7 mouse cellular contexts compared by ENCODE assay signal in genomic region chr11:114812731-114813240, GRCm38 (mm10). TPM values are rescaled to one million over a fixed set of nuclear protein-coding genes. Genes with fewer than 3 reads are reported as not detected.
DNase-seq lines count a peak whose midpoint lies in the region; ATAC-seq and TF ChIP-seq lines count a peak whose summit lies in the region.

No protein-coding gene starts in this region.

- intact Hi-C loops in gastrocnemius, postnatal 36 days (cut with DNase I): loop anchor here (1.0 kb wide), 2 partner anchors 65 to 101 kb away; no protein-coding TSS in a partner anchor

- H3K36me3 ChIP-seq in kidney, adult 2 months (ENCODE audit: control insufficient read depth, insufficient read depth, low read length): no peaks in the 10 kb centered on the region
- H3K36me3 ChIP-seq in limb, embryonic 11.5 days (ENCODE audit: control insufficient read depth, insufficient read depth, low read length): no peaks in the 10 kb centered on the region

- no peak for TF ChIP-seq POLR2A in kidney, adult 2 months (IDR thresholded peaks at IDR 0.05; ENCODE audit: low read depth, low read length)

- no peaks in the 10 kb centered on the region for H3K9me3 ChIP-seq in limb, embryonic 11.5 days (ENCODE audit: control insufficient read depth, low read length)

- H3K9ac ChIP-seq in limb, embryonic 11.5 days (ENCODE audit: low read length): no peak overlapping the region

- peak; percentile 88 for DNase-seq in adrenal gland, adult 2 months
- peak; percentile 88 for DNase-seq in embryo, embryonic 10 days (ENCODE audit: low spot score)
- peak; percentile 87 for DNase-seq in gastrocnemius, postnatal 36 days
- DNase-seq in kidney, adult 2 months: peak; percentile 93
- peak; percentile 98 for DNase-seq in limb, embryonic 11.5 days (ENCODE audit: low spot score)
- DNase-seq in monocyte, adult 2 months (ENCODE audit: low read depth in 1 of 2, low spot score in 2 of 2): peak; percentile 71 to 84
- peak; percentile 75 to 92 for DNase-seq in spleen, postnatal 10 days (ENCODE audit: low spot score in 2 of 2)

- no peaks in the 10 kb centered on the region for H3K4me1 ChIP-seq in kidney, adult 2 months (ENCODE audit: control insufficient read depth, insufficient read depth, low read length)
- peaks cover 11% of the 10 kb centered on the region; the same call in 1 of the 2 replicates for H3K4me1 ChIP-seq in limb, embryonic 11.5 days (ENCODE audit: control insufficient read depth, insufficient read depth, low read length)

- H3K27ac ChIP-seq in kidney, adult 2 months (ENCODE audit: insufficient read depth, low read depth, low read length): no peak overlapping the region
- no peak overlapping the region for H3K27ac ChIP-seq in limb, embryonic 11.5 days (replicated peaks; ENCODE audit: low read depth, low read length)

- peak; percentile 27 for ATAC-seq in limb, embryonic 11.5 days (ENCODE audit: insufficient number of reproducible peaks, low FRiP score, low TSS enrichment, low read depth)

- no peak overlapping the region for H3K4me2 ChIP-seq in limb, embryonic 11.5 days (ENCODE audit: low read depth, severe bottlenecking)

- H3K27me3 ChIP-seq in kidney, adult 2 months (replicated peaks; ENCODE audit: control insufficient read depth, insufficient read depth, low read length): no peaks in the 10 kb centered on the region
- no peaks in the 10 kb centered on the region for H3K27me3 ChIP-seq in limb, embryonic 11.5 days (ENCODE audit: control insufficient read depth, insufficient read depth, low read length)

- WGBS in kidney, adult 2 months: 11% methylated on average over 6 of the region's 6 CpGs
- 15% methylated on average over 6 of the region's 6 CpGs for WGBS in limb, embryonic 11.5 days

- peak; percentile 89 for TF ChIP-seq CTCF in kidney, adult 2 months (conservative IDR thresholded peaks at IDR 0.05; ENCODE audit: insufficient read depth, insufficient read length, low read depth, low read length)

- no peak overlapping the region for H3K4me3 ChIP-seq in kidney, adult 2 months (ENCODE audit: insufficient read depth, low read depth, low read length)
- no peak overlapping the region for H3K4me3 ChIP-seq in limb, embryonic 11.5 days (ENCODE audit: low read depth, low read length)

RNA-seq across cellular contexts. Expression of gene Gpr142, which starts 14.1 kb away (rescaled TPM):
- total RNA-seq in adrenal gland, adult 2 months (2021): not detected
- not detected in 2 replicates for polyA plus RNA-seq in adrenal gland, adult 2 months (2012; rRNA removed)
- total RNA-seq in gastrocnemius, postnatal 36 days (2021): not detected
- polyA plus RNA-seq in kidney, adult 2 months (2012; rRNA removed): not detected in 2 replicates
- 0.13 TPM in 1 of 2 replicates, not detected in the other for polyA plus RNA-seq in limb, embryonic 11.5 days (2014; fragmentation: Nextera tagmentation; extraction: Ambion mirVana)

RNA-seq across cellular contexts. Expression of gene Btbd17, which starts 17.0 kb away (rescaled TPM):
- not detected for total RNA-seq in adrenal gland, adult 2 months (2021)
- polyA plus RNA-seq in adrenal gland, adult 2 months (2012; rRNA removed): 0.24 and 0.32 TPM in 2 replicates
- total RNA-seq in gastrocnemius, postnatal 36 days (2021): under 1 TPM in 1 of 2 experiments, not detected in 1; 0.28 TPM
- polyA plus RNA-seq in kidney, adult 2 months (2012; rRNA removed): 0.12 and 0.13 TPM in 2 replicates
- polyA plus RNA-seq in limb, embryonic 11.5 days (2014; fragmentation: Nextera tagmentation; extraction: Ambion mirVana): 0.09 and 0.65 TPM in 2 replicates

RNA-seq across cellular contexts. Expression of gene Gprc5c, which starts 38.2 kb away (rescaled TPM):
- total RNA-seq in adrenal gland, adult 2 months (2021): 1 to 10 TPM; 4.0 to 7.1 TPM
- 5.2 and 7.6 TPM in 2 replicates for polyA plus RNA-seq in adrenal gland, adult 2 months (2012; rRNA removed)
- 10 to 100 TPM; 35.5 to 44.1 TPM for total RNA-seq in gastrocnemius, postnatal 36 days (2021)
- 241 and 285 TPM in 2 replicates for polyA plus RNA-seq in kidney, adult 2 months (2012; rRNA removed)
- 38.8 and 41.1 TPM in 2 replicates for polyA plus RNA-seq in limb, embryonic 11.5 days (2014; fragmentation: Nextera tagmentation; extraction: Ambion mirVana)

RNA-seq across cellular contexts. Expression of gene Kif19a, which starts 47.6 kb away (rescaled TPM):
- under 1 TPM; 0.48 to 0.66 TPM for total RNA-seq in adrenal gland, adult 2 months (2021)
- polyA plus RNA-seq in adrenal gland, adult 2 months (2012; rRNA removed): 0.48 and 1.3 TPM in 2 replicates
- 1 to 10 TPM; 1.3 TPM for total RNA-seq in gastrocnemius, postnatal 36 days (2021)
- polyA plus RNA-seq in kidney, adult 2 months (2012; rRNA removed): 0.38 and 0.42 TPM in 2 replicates
- 0.15 TPM in 1 of 2 replicates, not detected in the other for polyA plus RNA-seq in limb, embryonic 11.5 days (2014; fragmentation: Nextera tagmentation; extraction: Ambion mirVana)
